Mouse (Mus musculus) cerebellum, adult 11-12 months (tissue): Measurements from ENCODE around the gene Cklf.
"Not testable (repeated sequence)": the region's sequence is repeated elsewhere in the genome, so short reads cannot be mapped to it uniquely, and the experiment has no call there.

Experiments used
- DNase-seq: peaks from one replicate; pipeline ENCODE4 v3.0.0; 2022

Cklf gene

DNA sequence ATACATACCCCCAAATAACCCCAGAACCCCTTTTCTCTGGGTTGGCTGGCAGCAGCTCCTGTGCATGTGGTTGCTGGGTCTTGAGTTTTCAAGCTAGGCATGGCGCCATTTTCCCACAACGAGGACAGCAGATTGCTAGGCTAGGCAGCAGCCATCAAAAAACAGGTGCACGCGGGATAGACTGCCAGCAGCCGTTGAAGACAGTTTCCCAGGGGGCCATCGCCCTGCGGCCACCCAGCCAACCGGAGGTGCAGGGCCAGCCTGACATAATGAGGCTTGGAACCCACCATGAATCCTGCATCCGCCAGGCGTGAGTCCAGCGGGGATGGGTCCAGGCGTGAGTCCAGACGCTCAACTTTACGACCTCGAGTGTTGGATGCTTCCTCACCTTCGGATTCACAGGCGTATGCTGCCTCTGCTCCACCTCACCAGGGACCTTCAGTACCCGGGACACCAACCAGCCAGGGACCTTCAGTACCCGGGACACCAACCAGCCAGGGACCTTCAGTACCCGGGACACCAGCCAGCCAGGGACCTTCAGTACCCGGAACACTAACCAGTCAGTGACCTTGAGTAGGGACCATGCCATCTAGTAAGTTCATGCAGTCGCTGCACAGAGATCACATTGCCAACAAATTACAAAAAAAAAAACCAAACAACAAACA, 13.7 kb downstream of the Cklf start:
- DNase-seq: not testable (repeated sequence)

DNA sequence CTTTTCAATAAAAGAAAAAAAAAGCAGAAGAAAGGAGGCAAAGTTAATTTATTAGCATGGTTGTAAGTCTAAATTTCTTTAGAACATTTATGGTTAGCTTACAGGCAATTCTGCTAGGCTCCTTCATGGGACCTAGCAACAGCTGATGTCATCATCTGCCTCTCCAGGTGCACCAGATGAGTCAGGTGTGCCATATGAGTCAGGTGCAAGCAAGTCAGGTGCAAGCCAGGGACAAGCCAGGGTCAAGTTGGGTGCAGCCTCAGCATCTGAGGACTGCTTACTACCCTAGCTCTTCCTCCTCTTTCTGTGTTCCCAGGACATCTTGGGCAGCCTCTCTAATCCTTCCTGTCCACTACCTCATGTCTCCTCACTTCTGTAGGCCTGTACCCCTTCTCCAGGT, 17.7 kb downstream of the Cklf start:
- DNase-seq: no peak

- no peak for DNase-seq
Measured at GRCm38 (mm10) chr8:104268937-104269440, 18.3 kb downstream of the Cklf start.

DNA sequence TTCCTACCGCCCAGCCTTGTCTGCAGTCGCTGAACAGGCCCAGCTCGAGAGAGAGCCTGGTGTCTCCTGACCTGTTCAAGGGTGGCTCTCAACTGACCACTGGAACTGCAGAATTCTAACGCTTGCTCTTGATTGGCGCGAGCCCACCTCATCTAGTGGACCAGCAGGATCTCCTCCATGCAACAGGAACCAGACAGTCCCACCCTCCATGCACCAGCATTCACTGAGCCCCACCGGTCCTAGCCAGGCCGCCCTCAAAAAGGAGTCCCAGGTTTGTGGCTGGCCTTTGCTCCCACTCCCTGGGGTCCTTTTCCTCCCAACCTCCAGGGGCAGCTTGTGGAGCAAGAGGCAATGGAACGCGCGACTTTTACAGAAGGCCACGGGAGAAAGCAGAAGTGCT, 42.4 kb downstream of the Cklf start, which contains the start of gene Cmtm2a:
TSS of gene Cmtm2a (minus strand) at position 101 of the 400 bp plus-strand sequence.
- not testable (repeated sequence) for DNase-seq

DNA sequence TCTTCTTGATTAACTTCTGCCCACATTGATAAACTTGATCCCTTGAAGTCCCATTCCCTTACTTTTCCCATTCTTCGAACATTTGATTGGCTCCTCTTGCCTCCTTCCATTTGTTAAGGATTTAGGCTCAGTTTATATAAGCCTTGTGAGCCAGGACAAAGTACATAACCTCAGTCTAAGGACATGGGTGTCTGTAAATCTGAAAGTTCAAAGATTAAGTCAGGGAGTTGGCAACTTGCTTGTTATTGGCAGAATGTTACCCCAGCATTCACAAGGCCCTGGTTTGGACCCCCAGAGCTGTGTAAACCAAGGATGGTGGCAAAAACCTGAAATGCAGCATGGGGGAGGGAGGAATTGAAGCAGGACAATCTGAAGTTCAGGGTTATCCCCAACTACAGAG, 43.7 kb downstream of the Cklf start:
- DNase-seq: no peak

- not testable (repeated sequence) for DNase-seq
Measured at GRCm38 (mm10) chr8:104301577-104301976, 50.9 kb downstream of the Cklf start.

DNA sequence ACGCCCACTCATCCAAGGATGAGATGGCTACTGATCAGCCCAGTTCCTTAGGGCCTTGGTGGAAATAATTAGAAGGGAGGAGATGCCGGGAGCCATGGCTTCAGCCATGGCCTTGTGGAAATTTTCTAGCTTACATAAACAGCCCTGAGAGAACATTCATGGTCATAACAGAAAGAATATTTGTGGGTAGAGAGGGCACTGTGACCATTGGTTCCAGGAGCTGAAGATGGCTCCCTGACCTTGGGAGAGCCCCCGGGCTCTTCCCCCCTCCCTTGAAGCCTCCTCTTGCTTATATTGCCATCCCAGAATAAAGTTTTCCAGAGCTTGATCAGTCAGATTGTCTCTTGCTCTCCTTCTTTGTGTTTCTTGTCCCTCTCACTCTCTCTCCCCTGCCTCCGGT, 51.9 kb downstream of the Cklf start:
- not testable (repeated sequence) for DNase-seq

- DNase-seq: no peak
Measured at GRCm38 (mm10) chr8:104304962-104305361, 54.3 kb downstream of the Cklf start.

- not testable (repeated sequence) for DNase-seq
Measured at GRCm38 (mm10) chr8:104308341-104308740, 57.7 kb downstream of the Cklf start.

GRCm38 (mm10) chr8:104309441-104310155, 58.9 kb downstream of the Cklf start, which contains the start of the genes Gm45711 and Cmtm1:
Gm45711 (minus strand) TSS chr8:104310081.
Cmtm1 (minus strand) TSS chr8:104310145.
- DNase-seq: peak; percentile 48

GRCm38 (mm10) chr8:104312023-104312422, 61.4 kb downstream of the Cklf start:
- not testable (repeated sequence) for DNase-seq

- no peak for DNase-seq
Measured at GRCm38 (mm10) chr8:104313311-104313710, 62.6 kb downstream of the Cklf start.
